Mouse (Mus musculus) myocyte (in vitro differentiated cells): ENCODE data around the gene Srp72. TPM values are rescaled to one million over a fixed set of nuclear protein-coding genes. Genes with fewer than 3 reads are reported as not detected.

Experiments used
- H3K27me3 ChIP-seq: one replicate; pipeline ENCODE4 v1.6.1; 2011; ENCODE audit not compliant: control insufficient read depth, insufficient read depth, insufficient read length
- H3K36me3 ChIP-seq: one replicate; pipeline ENCODE4 v1.6.1; 2011; ENCODE audit not compliant: control insufficient read depth, insufficient read depth
- H3K4me2 ChIP-seq: one replicate; pipeline ENCODE4 v1.6.1; 2011; ENCODE audit warnings: low read depth, control low read depth
- H3K4me3 ChIP-seq: one replicate; pipeline ENCODE4 v1.5.1; 2011; ENCODE audit warnings: mild to moderate bottlenecking, control low read depth, moderate library complexity
- H3K79me2 ChIP-seq: one replicate; pipeline ENCODE4 v1.6.1; 2011; ENCODE audit not compliant: control insufficient read depth, insufficient read depth
- H3ac ChIP-seq: one replicate; pipeline ENCODE4 v1.6.1; 2011; ENCODE audit not compliant: control insufficient read depth, insufficient read length
- CEBPB ChIP-seq: IDR thresholded peaks from 2 replicates; pipeline ENCODE4 v1.6.1; 2011; ENCODE audit warnings: mild to moderate bottlenecking, moderate library complexity; ENCODE audit not compliant: poor library complexity, insufficient read depth, severe bottlenecking
- E2F4 ChIP-seq: IDR thresholded peaks from one replicate; pipeline ENCODE4 v1.6.1; 2011; ENCODE audit warnings: mild to moderate bottlenecking, control low read depth, moderate library complexity; ENCODE audit not compliant: insufficient read depth
- MAX ChIP-seq: IDR thresholded peaks from one replicate; pipeline ENCODE4 v1.6.1; 2011; ENCODE audit warnings: low read depth, mild to moderate bottlenecking, control low read depth
- MYOD1 ChIP-seq, 3 experiments: IDR thresholded peaks; one replicate each; pipeline ENCODE4 v1.6.1; 2011; ENCODE audit warnings: control low read depth in 2 of 3, low read depth in 2 of 3, mild to moderate bottlenecking in 2 of 3, moderate library complexity in 1 of 3; ENCODE audit not compliant: insufficient read length in 2 of 3, control insufficient read depth in 1 of 3
- MYOG ChIP-seq, 3 experiments: IDR thresholded peaks; one replicate each; pipeline ENCODE4 v1.6.1; 2011; ENCODE audit warnings: control low read depth in 2 of 3, low read depth in 2 of 3, mild to moderate bottlenecking in 2 of 3; ENCODE audit not compliant: insufficient read length in 2 of 3, control insufficient read depth in 1 of 3, insufficient read depth in 1 of 3
- POLR2A ChIP-seq: IDR thresholded peaks from one replicate; pipeline ENCODE4 v1.6.1; 2011; ENCODE audit warnings: low read depth, mild to moderate bottlenecking, control low read depth, moderate library complexity; ENCODE audit not compliant: insufficient read length
- POLR2AphosphoS2 ChIP-seq: IDR thresholded peaks from one replicate; pipeline ENCODE4 v1.6.1; 2011; ENCODE audit warnings: low read depth, control low read depth; ENCODE audit not compliant: insufficient read length
- REST ChIP-seq: IDR thresholded peaks from one replicate; pipeline ENCODE4 v1.6.1; 2011; ENCODE audit warnings: mild to moderate bottlenecking, control low read depth, moderate library complexity; ENCODE audit not compliant: insufficient read depth, insufficient read length
- SRF ChIP-seq: IDR thresholded peaks from one replicate; pipeline ENCODE4 v1.6.1; 2011; ENCODE audit warnings: low read depth; ENCODE audit not compliant: control insufficient read depth, insufficient read length
- TCF12 ChIP-seq: IDR thresholded peaks from one replicate; pipeline ENCODE4 v1.6.1; 2011; ENCODE audit warnings: mild to moderate bottlenecking, control low read depth; ENCODE audit not compliant: poor library complexity, insufficient read depth, severe bottlenecking
- TCF3 ChIP-seq: IDR thresholded peaks from one replicate; pipeline ENCODE4 v1.6.1; 2011; ENCODE audit warnings: low read depth, control low read depth; ENCODE audit not compliant: insufficient read length
- USF1 ChIP-seq: IDR thresholded peaks from one replicate; pipeline ENCODE4 v1.6.1; 2011; ENCODE audit warnings: low read depth, mild to moderate bottlenecking, control low read depth, moderate library complexity
- polyA plus RNA-seq: library from polyadenylated mRNA; unstranded; fragments of >200 nt; fragmentation: generic; extraction: Trizol; gene quantifications from one replicate; pipeline ENCODE4 v1.2.1, GENCODE M21; 2012; ENCODE audit warnings: missing spikeins

The Srp72 gene
- polyA plus RNA-seq, 1 experiment, result 54.2 TPM

GRCm38 (mm10) chr5:77004051-77004821 lies 29.8 kb downstream of the Srp72 start, which contains the start of gene Arl9:
Arl9 (plus strand) TSS chr5:77004055.
- H3K27me3 ChIP-seq, result no peaks in the 10 kb centered on the region

GRCm38 (mm10) chr5:77010352-77010751 lies 35.9 kb downstream of the Srp72 start:
- H3K79me2 ChIP-seq, result no peaks in the 10 kb centered on the region
- H3K36me3 ChIP-seq, result no peaks in the 10 kb centered on the region
- H3K4me3 ChIP-seq, result no peak overlapping the region
- TF ChIP-seq E2F4, result no peak
- no peak for TF ChIP-seq POLR2A
- TF ChIP-seq MYOG (IDR thresholded peaks at IDR 0.05; ENCODE audit: control insufficient read depth in 1 of 3, insufficient read depth in 1 of 3, insufficient read length in 2 of 3, low read depth in 2 of 3), result no peak
- no peak for TF ChIP-seq USF1
- TF ChIP-seq POLR2AphosphoS2, result no peak
- no peak for TF ChIP-seq SRF
- no peak for TF ChIP-seq TCF3
- TF ChIP-seq TCF12, result no peak
- no peak for TF ChIP-seq MYOD1 (IDR thresholded peaks at IDR 0.05; ENCODE audit: control insufficient read depth in 1 of 3, insufficient read length in 2 of 3, low read depth in 2 of 3)
- TF ChIP-seq CEBPB, result no peak
- TF ChIP-seq REST, result no peak
- no peak for TF ChIP-seq MAX
- H3K4me2 ChIP-seq, result no peak overlapping the region
- no peaks in the 10 kb centered on the region for H3K27me3 ChIP-seq
- H3ac ChIP-seq, result no peak overlapping the region

More at GRCm38 (mm10) chr5:77004051-77004821, 29.8 kb downstream of the Srp72 start, which contains the start of gene Arl9:
- H3K4me2 ChIP-seq, result no peak within 1 kb of the TSS
- no peak for TF ChIP-seq E2F4
- no peak for TF ChIP-seq REST
- TF ChIP-seq POLR2AphosphoS2, result peak; percentile 63
- no peak for TF ChIP-seq USF1
- no peak within 1 kb of the TSS for H3K4me3 ChIP-seq
- peaks cover 12% of the 10 kb centered on the region for H3K36me3 ChIP-seq
- H3K79me2 ChIP-seq, result no peaks in the 10 kb centered on the region
- H3ac ChIP-seq, result peak within 1 kb of the TSS; percentile 33

GRCm38 (mm10) chr5:77011082-77011481 lies 36.6 kb downstream of the Srp72 start:
- H3K4me3 ChIP-seq, result no peak overlapping the region
- H3K79me2 ChIP-seq, result no peaks in the 10 kb centered on the region
- H3K36me3 ChIP-seq, result no peaks in the 10 kb centered on the region
- TF ChIP-seq POLR2A (no peak), CEBPB (no peak), USF1 (no peak)
- H3K4me2 ChIP-seq, result no peak overlapping the region
- H3ac ChIP-seq, result no peak overlapping the region
- no peaks in the 10 kb centered on the region for H3K27me3 ChIP-seq

DNA sequence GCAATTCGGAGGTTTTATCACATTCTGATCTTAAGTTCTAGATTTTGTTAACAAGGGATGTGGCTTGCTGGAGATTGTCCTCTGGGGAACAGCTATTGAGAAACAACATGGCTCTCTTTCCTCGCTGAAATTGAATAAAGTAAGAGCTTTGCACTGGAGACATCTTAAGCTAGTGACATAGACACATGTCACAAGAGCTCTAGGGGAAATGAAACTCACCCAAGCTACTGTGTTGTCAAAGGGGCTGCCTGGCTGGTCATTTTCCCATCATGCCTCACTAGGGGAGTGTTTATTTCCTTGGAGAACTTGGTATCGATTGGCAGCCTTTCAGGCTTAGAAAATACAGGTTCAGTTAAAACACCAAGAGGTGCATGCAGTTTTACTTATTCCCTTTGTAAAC lies 38.7 kb downstream of the Srp72 start:
- H3K79me2 ChIP-seq, result no peaks in the 10 kb centered on the region
- no peak overlapping the region for H3ac ChIP-seq
- TF ChIP-seq TCF12 (no peak), E2F4 (no peak), SRF (no peak), USF1 (no peak), POLR2AphosphoS2 (no peak), MYOG (IDR thresholded peaks at IDR 0.05; ENCODE audit: control insufficient read depth in 1 of 3, insufficient read depth in 1 of 3, insufficient read length in 2 of 3, low read depth in 2 of 3) (no peak), REST (no peak), POLR2A (no peak), TCF3 (no peak), CEBPB (no peak), MAX (no peak), MYOD1 (IDR thresholded peaks at IDR 0.05; ENCODE audit: control insufficient read depth in 1 of 3, insufficient read length in 2 of 3, low read depth in 2 of 3) (no peak)
- H3K4me2 ChIP-seq, result no peak overlapping the region
- H3K36me3 ChIP-seq, result no peaks in the 10 kb centered on the region
- H3K27me3 ChIP-seq, result no peaks in the 10 kb centered on the region
- no peak overlapping the region for H3K4me3 ChIP-seq

GRCm38 (mm10) chr5:77015544-77016482 lies 41.3 kb downstream of the Srp72 start, which contains the start of gene Thegl:
Thegl (plus strand) TSS chr5:77016023.
- no peak within 1 kb of the TSS for H3K4me3 ChIP-seq
- no peak within 1 kb of the TSS for H3ac ChIP-seq
- no peaks in the 10 kb centered on the region for H3K27me3 ChIP-seq
- H3K4me2 ChIP-seq, result peak within 1 kb of the TSS; percentile 18
- no peak for TF ChIP-seq CEBPB
- no peak for TF ChIP-seq MYOD1 (IDR thresholded peaks at IDR 0.05; ENCODE audit: control insufficient read depth in 1 of 3, insufficient read length in 2 of 3, low read depth in 2 of 3)
- no peak for TF ChIP-seq USF1
- no peak for TF ChIP-seq REST
- TF ChIP-seq TCF3, result no peak
- no peak for TF ChIP-seq MYOG (IDR thresholded peaks at IDR 0.05; ENCODE audit: control insufficient read depth in 1 of 3, insufficient read depth in 1 of 3, insufficient read length in 2 of 3, low read depth in 2 of 3)
- H3K36me3 ChIP-seq, result no peaks in the 10 kb centered on the region
- no peaks in the 10 kb centered on the region for H3K79me2 ChIP-seq
